Comparison of ENCODE assay signal across 13 mouse cellular contexts in genomic region chr5:106463661-106464191, GRCm38 (mm10). TPM values are rescaled to one million over a fixed set of nuclear protein-coding genes. Genes with fewer than 3 reads are reported as not detected.
DNase-seq lines count a peak whose midpoint lies in the region; ATAC-seq and TF ChIP-seq lines count a peak whose summit lies in the region.
"Had no signal": no experiment of that assay in that cellular context is flagged by ENCODE, and none has a peak within 500 bp of the region (broad histone marks: within the 10 kb centered on the region; RNA-seq: fewer than 3 reads in every experiment).

No protein-coding gene starts in this region.

- peaks cover 35% of the 10 kb centered on the region for H3K27me3 ChIP-seq in heart, adult 2 months (ENCODE audit: control insufficient read depth, insufficient read depth, low read length)
- H3K27me3 ChIP-seq in hindbrain, embryonic 16.5 days (replicated peaks; ENCODE audit: control insufficient read depth, insufficient read depth, low read length): peaks cover 35% of the 10 kb centered on the region

- no peaks in the 10 kb centered on the region for H3K36me3 ChIP-seq in heart, adult 2 months (ENCODE audit: control insufficient read depth, insufficient read depth, low read length)
- no peaks in the 10 kb centered on the region for H3K36me3 ChIP-seq in hindbrain, embryonic 16.5 days (ENCODE audit: control insufficient read depth, insufficient read depth, low read length)
- H3K36me3 ChIP-seq: limb, embryonic 13.5 days had no signal

- peak; percentile 23 for DNase-seq in heart, postnatal 4 days
- no peak for DNase-seq in heart, adult 2 months
- DNase-seq in ES-CJ7 (ENCODE audit: low read depth, low spot score): peak; percentile 57
- peak; percentile 84 to 86 for DNase-seq in cerebellum, postnatal 25 days
- no peak for DNase-seq in frontal cortex, postnatal 10 days (ENCODE audit: low spot score in 2 of 2)
- no peak for DNase-seq in layer of hippocampus, postnatal 14 days (ENCODE audit: low spot score in 2 of 2)
- no peak for DNase-seq in left cerebral cortex, postnatal 14 days (ENCODE audit: low spot score in 2 of 2)
- DNase-seq: B cell, adult 2 months; heart, postnatal 10 days had no signal

- ATAC-seq in hindbrain, embryonic 16.5 days: no peak

- no peaks in the 10 kb centered on the region for H3K79me2 ChIP-seq in heart, adult 2 months (replicated peaks; ENCODE audit: control insufficient read depth, insufficient read depth, low read length)

- H3K4me1 ChIP-seq in heart, adult 2 months (ENCODE audit: control insufficient read depth, insufficient read depth, low read length): no peaks in the 10 kb centered on the region
- peaks cover 3% of the 10 kb centered on the region; the same call in 1 of the 2 replicates for H3K4me1 ChIP-seq in hindbrain, embryonic 16.5 days (ENCODE audit: control insufficient read depth, insufficient read depth, low read depth, low read length)

- no peak overlapping the region for H3K9ac ChIP-seq in heart, adult 2 months (ENCODE audit: low read depth, low read length)
- H3K9ac ChIP-seq in hindbrain, embryonic 16.5 days (ENCODE audit: low read depth, low read length): no peak overlapping the region
- H3K9ac ChIP-seq: limb, embryonic 13.5 days had no signal

- TF ChIP-seq EP300 in heart, adult 2 months (IDR thresholded peaks at IDR 0.05; ENCODE audit: insufficient read depth, low read depth, low read length): no peak

- no peak for TF ChIP-seq CTCF in heart, adult 2 months (IDR thresholded peaks at IDR 0.05)

- intact Hi-C loops in heart, adult 2 months (cut with DNase I): loop anchor here (5.0 to 10.0 kb wide), 4 partner anchors 109 to 1261 kb away; partner anchors contain the start of gene Gfi1
- intact Hi-C loops in left cerebral cortex, postnatal 14 days (cut with DNase I): loop anchor here (2.0 to 5.0 kb wide), 3 partner anchors 184 to 461 kb away; no protein-coding TSS in a partner anchor

- TF ChIP-seq POLR2A in heart, adult 2 months (IDR thresholded peaks at IDR 0.05; ENCODE audit: insufficient read depth, low read depth, low read length): no peak

- no peak overlapping the region for H3K4me3 ChIP-seq in heart, adult 2 months
- H3K4me3 ChIP-seq in hindbrain, embryonic 16.5 days (ENCODE audit: low read length): no peak overlapping the region
- H3K4me3 ChIP-seq: limb, embryonic 13.5 days had no signal

- peak overlapping the region; percentile 18; the same call in 1 of the 2 replicates for H3K4me2 ChIP-seq in hindbrain, embryonic 16.5 days (ENCODE audit: low read length)
- H3K4me2 ChIP-seq: limb, embryonic 13.5 days had no signal

- no peaks in the 10 kb centered on the region for H3K9me3 ChIP-seq in hindbrain, embryonic 16.5 days (ENCODE audit: control insufficient read depth, low read length)
- H3K9me3 ChIP-seq: limb, embryonic 13.5 days had no signal

- 2% methylated on average over 25 of the region's 25 CpGs for WGBS in heart, adult 2 months
- under 1% methylated on average over 25 of the region's 25 CpGs for WGBS in hindbrain, embryonic 16.5 days

- no peak overlapping the region for H3K27ac ChIP-seq in heart, adult 2 months
- no peak overlapping the region for H3K27ac ChIP-seq in hindbrain, embryonic 16.5 days (ENCODE audit: low read depth, low read length)
- H3K27ac ChIP-seq: limb, embryonic 13.5 days had no signal

RNA-seq across cellular contexts. Expression of gene Barhl2, which starts 5.8 kb away (rescaled TPM):
- not detected for total RNA-seq in heart, postnatal 4 days (2021)
- total RNA-seq in heart, adult 2 months (2021): not detected
- not detected in 2 replicates for polyA plus RNA-seq in heart, adult 2 months (2012; rRNA removed)
- polyA plus RNA-seq in hindbrain, embryonic 16.5 days (2015; fragmentation: Nextera tagmentation; extraction: Ambion mirVana): 1.0 and 1.2 TPM in 2 replicates
- total RNA-seq in layer of hippocampus, postnatal 14 days (2021): under 1 TPM; 0.17 to 0.32 TPM
- total RNA-seq in left cerebral cortex, postnatal 14 days (2021): under 1 TPM; 0.35 to 0.93 TPM
- total RNA-seq: heart, postnatal 10 days had no signal
- polyA plus RNA-seq: embryonic facial prominence, embryonic 14.5 days; limb, embryonic 13.5 days; small intestine, adult 2 months had no signal

Comparison
In these comparisons a context has a peak if more than half of its experiments do, and no peak if none do; other contexts are left out.
1. DNase-seq: peak in heart, postnatal 4 days (single experiment), ES-CJ7 (single experiment) and cerebellum, postnatal 25 days (2 of 2); none in heart, adult 2 months (0 of 2), frontal cortex, postnatal 10 days (0 of 2), layer of hippocampus, postnatal 14 days (0 of 2) and left cerebral cortex, postnatal 14 days (0 of 2).